Mouse (Mus musculus) bone marrow, adult 2 months (tissue): ENCODE measurements around the gene Lats1.
A peak's percentile ranks its signal among the peaks of the same experiment; 100 is the strongest.

ENCODE experiments used
- CTCF ChIP-seq: fragments of 200-500 bp; IDR thresholded peaks from 2 replicates; pipeline ENCODE4 v1.5.1; 2011; ENCODE audit warnings: low read length, control low read depth; ENCODE audit not compliant: control insufficient read depth, insufficient read depth
- POLR2A ChIP-seq: fragments of 200-500 bp; IDR thresholded peaks from 2 replicates; pipeline ENCODE4 v1.6.1; 2011; ENCODE audit warnings: low read depth, mild to moderate bottlenecking, control low read depth, low read length, borderline replicate concordance; ENCODE audit not compliant: control insufficient read depth

GRCm38 (mm10) chr10:7725751-7726500 is 44.9 kb downstream of the Lats1 start, which contains the start of gene Katna1:
- TF ChIP-seq CTCF (no peak), POLR2A (peak; percentile 48; the same call in 1 of the 2 replicates)
